Mouse (Mus musculus) common myeloid progenitor, adult 5-6 weeks (primary cell): ENCODE measurements around the gene Kmt2d. TPM values are rescaled to one million over a fixed set of nuclear protein-coding genes. Genes with fewer than 3 reads are reported as not detected.

Experiments used
- ATAC-seq: replicated peaks from 2 replicates; pipeline ENCODE4 v1.8.0; 2016; ENCODE audit warnings: low read depth, mild to moderate bottlenecking, moderate TSS enrichment, inconsistent platforms; ENCODE audit not compliant: poor library complexity, severe bottlenecking
- total RNA-seq: library from RNA; stranded (forward); fragments of 200-1000, 187-1606 nt; gene quantifications from 2 replicates; pipeline ENCODE4 v1.2.3, GENCODE M21; 2017

Gene Kmt2d
- total RNA-seq, 1 experiment from 2014 or later, result 52.2 TPM

DNA sequence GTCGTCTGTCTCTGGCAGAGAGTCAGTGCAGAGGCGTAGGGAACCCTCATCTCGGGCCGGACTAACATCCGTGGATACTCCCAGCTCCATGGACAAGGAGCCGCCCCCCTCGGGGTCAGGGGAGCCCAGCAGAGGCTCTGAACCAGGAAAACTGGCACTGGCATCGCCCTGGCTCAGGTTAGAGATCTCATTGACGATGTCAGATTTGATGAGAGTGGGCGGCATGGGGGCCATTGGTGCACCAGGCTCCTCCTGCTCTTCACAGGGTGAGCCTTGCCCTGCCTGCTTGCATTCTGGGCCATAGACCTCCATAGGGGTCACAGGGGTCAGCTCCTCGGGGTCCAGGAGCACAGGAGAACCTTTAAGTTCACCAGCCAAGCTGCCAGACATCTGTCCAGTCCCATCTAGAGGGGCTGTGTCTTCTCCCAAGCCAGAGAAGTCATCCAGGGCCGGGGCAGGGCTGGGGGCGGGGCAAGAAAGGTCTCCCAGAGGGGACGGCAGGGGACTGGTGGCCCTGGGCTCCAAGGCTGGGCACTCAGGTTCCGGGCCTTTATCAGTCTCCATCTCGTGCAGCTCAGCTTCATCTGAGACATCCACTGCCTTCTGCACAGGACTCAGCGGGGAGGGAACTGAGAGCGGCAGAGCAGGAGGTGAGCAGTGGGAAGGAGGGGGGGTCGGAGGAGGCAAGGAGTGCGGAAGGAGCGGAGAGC is 9.1 kb downstream of the Kmt2d start:
- no peak for ATAC-seq

DNA sequence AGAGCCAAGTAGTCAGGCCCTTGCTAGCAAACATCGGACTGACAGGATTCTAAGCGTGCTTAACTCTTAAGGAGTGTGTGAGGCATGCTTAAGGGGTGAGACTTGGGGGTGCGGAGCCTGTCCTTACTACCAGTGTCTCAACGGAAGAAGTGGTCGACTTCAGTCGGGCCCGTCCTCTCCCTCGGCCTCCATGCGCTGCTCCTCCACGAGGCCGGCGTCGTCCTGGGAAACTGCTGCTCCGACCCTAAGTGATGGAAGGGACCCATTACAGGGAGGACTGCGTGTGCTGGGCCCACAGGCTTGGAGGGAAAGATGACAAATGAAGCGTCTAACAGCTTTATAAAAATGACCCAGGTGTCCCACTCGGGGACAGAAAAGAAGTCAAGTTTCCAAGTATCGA is 10.1 kb downstream of the Kmt2d start:
- ATAC-seq, result no peak

DNA sequence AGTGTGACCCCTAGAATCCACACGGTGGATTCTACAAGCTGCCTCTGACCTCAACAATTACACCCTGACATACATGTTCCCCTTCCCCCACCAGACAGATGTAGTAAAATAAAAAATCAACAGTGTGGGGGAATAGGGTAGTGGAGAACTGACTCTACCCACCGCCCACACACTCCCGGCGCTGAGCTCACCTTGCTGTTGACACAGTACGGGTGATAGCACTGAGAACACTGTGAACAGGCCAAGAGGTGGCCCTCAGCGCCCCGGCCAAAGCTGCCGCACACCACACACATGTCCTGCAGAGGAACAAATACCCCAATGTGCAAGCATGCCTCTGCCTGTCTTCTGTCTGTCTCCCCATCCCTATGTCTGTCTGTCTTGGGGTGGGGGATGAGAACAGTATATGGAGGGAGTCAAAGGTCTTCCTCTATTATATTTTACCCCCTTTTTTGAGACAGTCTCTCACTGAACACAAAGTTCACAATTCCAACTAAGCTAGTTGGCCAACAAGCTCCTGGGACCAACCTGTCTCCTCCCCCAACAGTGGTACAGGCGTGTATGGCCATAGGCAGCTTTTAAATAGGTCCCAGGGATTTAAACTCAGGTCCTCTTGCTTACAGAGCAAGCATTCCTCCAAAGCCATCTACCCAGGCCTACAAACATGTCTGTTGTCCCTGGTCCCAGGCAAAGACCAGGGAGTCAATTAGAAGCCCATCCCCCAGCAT is 11.5 kb downstream of the Kmt2d start:
- no peak for ATAC-seq

DNA sequence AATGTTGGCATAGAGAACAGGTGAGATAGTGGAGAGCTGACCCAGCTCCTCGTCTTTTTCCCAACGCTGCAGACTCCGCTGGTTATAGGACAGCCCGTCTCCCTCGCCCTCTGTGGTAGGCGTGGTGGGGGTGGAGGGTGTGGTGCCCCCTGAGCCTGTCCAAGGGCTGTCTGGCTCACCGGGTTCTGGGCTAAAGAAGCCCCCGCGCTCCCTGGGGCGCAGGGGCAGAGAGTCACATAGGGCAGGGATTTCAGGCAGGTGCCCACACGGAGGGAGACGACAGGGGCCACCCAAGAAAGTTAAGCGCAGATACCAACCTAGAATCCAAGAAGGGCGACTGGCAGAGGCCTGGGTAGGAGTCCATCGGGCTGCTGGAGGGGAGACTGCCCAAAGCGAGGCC is 16.8 kb downstream of the Kmt2d start:
- no peak for ATAC-seq

DNA sequence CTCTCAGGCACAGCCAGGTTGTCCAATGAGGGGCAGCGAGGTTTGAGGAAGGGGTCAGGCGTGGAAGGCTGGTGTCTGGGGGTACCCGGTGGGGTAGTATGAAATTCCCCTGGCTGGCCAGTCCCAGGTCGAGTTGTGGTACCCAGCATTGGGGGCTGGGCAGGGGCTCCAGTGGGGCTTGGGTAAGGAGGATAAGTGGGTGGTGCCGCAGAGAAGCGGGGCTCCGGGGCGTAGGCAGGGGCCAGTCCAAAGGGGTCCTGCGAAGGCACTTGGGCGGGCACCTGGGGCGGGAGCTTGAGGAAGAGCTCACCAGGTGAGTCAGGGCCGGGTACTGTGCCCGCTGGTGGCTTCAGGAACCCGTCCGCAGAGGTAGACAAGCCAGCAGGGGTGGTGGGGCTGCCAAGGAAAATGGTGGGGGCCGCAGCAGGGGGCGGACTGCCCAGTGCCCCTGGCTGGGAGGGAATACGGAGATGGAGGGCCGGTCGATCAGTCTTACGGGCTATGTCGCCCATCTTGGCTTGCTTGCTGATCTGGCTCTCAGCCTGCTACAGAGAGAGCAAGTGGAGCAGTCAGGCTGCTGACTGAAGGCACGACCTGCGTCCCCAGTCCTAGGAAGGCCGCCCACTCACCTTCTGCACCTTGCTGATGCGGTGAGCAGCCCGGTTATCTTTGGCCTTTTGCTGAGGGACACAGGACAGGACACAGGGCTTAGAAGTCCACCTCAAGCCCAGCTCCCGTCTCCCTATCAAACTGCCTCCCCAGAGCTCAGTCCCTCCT is 17.7 kb downstream of the Kmt2d start:
- no peak for ATAC-seq

DNA sequence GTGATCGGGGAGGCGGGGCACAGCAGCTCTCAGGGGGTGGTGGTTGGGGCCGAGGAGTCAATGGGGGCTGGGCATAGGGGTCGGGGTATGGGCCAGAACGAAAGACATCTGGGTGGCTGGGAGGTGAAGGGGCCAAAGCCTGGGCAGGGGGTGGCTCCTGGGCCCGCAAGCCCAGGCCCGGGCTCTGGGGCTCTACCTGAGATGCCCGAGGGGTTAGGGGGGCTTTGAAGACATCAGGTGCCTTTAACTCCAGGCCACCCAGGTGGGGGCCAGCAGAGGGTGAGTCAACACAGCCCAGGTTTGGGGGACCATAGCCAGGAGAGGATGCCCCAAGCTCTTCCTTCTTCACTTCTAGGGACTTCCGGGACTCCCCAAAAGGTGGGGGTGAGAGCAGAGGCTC is 18.3 kb downstream of the Kmt2d start:
- no peak for ATAC-seq

DNA sequence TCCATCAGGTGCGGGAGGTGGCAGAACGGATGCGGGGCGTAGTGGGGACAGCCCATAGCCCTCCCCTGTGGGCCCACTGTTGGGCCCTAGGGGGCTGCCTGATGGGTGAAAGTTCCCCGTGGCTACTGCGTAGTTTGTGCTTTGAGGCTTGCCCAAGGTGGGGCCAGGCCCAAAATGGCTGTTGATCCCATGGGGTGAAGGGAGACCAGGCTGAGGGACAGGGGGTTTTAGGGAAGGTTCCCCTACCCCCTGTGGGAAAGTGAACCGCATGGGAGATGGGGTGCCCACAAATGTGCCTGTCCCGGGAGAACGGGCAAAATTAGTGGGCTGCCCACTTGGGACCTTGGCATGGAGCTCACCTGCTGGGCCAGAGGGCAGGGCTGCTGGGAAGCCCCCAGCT is 18.9 kb downstream of the Kmt2d start:
- ATAC-seq, result no peak

DNA sequence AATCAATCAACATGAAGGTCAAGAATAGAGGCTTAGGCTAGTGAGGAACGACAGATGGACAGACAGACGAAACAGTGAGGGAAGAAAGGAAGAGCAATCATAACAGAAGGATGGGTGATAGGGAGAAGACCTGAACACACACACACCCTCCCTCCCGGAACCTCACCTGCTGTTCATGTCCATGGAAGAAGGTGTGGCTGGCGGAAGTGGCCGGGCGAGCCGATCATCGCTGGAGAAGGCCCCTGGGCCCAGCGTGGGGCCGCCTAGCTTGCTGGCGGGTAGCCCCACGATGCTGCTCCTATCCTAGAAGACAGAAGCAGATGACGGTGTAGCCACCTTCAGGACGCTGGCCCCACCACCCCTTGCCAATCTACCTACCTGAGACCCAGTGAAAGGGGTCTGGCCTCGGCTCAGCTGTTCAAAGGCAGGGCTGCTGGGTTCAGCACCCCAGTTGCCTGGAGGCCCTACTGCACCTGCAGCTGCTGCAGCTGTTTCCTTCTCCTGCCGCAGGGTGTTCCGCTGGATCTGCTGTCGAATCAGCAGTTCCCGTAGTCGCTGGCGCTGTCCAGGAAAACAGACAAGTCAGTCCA is 19.7 kb downstream of the Kmt2d start:
- ATAC-seq, result no peak

DNA sequence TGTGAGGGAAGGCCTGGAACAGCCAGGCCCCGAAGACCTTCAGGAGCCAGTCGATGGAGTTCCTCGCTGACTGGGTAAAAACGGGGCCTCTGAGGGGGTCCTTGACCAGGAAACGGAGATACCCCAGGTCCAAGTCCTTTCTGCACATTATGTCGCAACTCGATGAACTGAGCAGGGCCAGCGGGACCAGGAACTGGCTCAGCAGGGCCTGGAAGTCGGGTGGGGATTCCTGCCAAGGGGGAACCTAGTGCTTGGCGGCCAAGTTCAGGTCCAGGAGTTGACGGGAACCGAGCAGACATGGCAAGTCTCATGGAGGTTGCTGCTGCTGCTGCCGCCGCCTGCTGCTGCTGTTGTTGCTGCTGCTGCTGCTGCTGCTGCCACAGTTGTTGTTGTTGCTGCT is 20.3 kb downstream of the Kmt2d start:
- ATAC-seq, result no peak

DNA sequence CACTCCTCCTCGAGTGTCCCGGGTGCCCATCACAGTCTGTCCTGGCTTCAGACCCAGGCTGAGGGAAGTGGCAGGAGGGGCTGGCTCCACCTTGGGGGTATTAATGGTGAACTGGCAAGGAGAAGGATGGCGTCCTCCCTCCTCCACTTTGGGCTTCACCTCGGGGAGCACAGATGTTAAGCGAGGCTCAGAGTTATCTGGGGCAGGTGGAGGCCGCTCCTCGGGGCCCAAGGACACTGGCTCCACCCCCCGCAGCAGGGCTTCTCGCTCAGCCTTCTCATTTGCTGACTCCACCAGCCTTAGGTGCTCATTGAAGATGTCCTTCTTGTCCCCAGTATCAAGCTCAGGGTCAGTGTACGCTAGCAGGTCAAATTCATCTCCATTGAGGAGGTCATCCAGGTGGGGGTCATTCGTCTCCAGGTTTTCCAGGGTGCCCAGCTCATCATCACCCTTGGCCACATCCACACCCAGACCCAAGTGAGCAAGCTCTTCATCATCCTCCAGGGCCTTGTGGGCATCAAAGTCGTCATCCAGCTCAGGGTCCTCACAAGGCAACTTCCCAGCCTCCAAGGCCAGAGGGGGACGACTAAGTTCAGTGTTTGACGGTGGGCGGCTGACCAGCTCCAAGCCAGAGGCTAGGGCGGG is 20.9 kb downstream of the Kmt2d start:
- ATAC-seq, result no peak

DNA sequence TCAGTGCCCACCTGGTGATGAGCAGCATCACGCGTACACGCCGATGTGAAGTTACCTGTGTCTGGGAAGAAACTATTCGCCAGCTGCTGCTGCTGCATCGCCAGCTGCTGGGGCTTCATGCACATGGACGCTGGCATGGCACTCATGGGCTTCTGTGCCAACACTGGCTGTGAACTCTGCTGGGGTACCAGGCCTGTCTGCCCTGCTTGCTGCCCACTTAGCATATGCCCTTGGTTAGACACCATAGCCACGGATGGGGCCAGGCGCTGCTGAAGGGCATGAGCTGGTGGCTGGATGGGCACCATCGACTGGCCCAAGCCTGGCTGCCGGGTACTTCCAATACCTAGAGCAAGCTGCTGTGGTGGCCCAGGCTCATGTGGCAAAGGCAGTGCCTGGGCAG is 21.8 kb downstream of the Kmt2d start:
- ATAC-seq, result no peak

DNA sequence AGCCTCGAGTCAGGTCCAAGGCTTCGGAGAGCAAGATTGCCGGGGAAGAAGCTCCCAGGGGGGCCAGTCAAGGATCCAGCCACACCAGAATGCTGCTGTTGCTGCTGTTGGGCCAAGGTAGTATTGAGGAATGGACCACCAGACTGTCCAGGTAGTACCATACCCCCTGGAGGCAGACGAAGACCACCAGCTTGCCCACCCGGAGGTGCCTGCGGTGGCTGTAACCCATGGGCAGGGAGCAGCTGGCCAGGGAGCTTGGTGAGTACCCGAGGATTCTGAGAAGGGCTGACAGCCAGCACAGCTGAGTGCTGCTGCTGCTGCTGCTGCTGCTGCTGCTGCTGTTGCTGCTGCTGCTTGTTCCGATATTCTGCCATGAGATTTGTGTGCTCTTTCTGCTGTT is 24.9 kb downstream of the Kmt2d start:
- no peak for ATAC-seq

DNA sequence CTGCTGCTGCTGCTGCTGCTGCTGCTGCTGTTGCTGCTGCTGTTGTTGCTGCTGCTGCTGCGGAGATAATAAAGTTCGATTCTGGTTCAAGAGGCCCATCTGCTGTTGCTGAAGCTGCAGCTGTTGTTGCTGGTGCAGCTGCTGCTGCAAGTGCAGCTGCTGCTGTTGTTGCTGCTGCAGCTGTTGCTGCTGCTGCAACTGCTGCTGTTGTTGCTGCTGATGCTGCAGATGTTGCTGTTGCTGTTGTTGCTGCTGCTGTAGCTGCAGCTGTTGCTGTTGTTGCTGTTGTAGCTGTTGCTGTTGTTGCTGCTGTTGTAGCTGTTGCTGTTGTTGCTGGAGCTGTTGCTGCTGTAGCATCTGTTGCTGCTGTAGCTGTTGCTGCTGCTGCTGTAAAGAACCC is 25.9 kb downstream of the Kmt2d start:
- no peak for ATAC-seq

DNA sequence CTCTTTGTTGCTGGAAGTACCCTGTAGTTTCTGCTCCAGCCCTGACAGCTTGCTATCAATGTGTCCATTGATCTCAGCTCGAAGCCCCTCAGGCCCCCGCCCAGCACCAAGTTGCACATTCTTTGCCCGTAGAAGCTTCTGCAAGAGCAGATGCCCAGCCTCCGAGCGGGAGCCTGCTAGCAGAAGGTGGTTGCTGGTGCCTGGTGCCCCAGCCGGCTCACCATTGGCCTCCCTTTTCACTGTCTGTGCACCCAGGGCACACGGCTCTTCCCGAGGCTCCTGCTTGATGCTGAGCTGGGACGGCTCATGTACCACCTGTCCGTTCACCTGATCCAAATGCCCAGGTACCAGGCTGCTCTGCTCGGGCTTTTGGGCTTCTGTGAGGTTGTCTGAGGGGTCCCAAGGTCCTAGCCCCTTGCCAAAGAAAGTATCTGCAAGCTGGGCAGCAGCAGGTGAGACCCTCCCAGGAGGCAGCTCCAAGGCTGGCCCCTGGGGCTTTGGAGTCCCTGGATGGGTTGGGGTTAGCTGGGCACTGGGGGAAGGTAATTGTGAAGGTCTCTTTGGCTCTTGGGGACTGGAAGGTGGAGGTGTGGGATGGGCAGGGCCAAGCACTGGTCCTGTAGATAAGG is 27.3 kb downstream of the Kmt2d start:
- ATAC-seq, result no peak

DNA sequence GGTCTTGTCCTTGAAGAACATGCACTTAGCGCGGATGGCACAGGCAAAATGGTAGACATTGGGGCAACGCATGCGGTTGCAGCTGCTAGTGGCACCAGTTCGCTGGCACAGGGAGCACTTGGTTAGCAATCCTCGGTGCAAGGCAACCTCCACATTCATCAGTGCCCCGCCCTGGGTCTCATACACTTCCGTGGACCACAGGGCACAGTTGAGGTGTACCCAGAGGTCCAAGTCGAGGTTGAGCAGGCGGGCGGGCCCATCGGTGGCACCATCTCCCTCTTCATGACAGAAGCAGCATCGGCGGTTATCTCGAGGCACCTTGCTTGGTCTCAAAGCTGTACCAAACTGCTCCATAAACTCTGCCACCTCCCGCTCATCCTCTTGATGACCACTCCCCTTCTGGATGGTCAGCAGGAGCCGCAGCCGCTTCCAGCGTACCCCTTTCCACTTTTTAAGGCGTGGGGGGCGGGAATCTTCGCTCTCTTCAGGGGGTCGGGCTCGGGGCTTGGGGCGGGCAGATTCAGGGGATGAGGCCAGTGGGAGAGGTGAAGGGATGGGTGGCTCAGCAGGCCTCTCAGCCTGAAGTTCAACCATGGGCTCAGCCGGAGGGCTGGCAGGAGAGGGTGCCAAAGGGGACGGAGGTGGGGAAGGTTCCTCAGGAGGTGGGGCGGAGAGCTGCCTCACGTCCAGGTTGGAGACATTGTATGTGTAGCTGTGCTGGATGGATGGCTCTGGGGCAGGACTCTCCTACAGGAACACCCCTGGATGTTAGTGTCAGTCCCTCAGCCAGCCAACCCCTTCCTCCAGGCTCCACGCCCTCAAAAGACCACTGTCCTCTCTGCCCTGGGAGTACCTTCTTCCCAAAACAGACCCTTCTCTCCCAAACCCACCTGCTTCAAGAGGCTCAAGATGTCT is 31.1 kb downstream of the Kmt2d start:
- ATAC-seq, result no peak

DNA sequence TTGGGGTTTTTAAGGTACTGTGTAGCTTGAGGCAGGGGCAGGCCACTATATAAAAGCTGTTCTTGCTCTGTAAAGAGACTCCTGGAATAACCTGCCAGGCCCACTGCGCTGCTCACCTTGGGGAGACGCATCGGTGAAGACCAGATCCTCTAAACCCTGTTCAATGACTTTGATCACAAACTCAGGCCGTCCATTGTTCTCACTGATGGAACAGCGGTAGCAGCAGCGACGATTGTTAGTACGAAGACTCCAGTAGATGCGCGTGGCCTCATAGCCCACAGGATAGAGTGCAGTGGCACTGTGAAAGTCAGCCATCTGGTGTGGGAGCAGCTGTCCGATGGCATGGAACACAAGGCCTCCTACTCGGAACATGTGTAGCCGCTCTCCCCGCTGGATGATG is 31.8 kb downstream of the Kmt2d start:
- no peak for ATAC-seq

DNA sequence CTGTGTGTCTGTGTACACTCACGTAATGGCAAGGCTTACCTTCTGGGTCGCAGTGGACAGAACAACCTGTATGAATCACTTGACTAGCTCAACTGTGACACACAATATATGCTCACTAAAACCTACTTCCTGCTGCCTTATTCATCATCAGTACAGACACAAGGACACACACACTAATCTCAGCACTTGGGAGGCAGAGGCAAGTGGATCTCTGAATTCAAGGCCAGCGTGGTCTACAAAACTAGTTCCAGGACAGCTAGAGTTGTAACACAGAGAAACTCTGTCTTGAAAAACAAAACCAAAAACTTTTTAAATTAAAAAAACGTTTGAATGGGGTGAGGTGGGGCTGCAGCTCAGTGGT is 33.3 kb downstream of the Kmt2d start:
- ATAC-seq, result no peak

DNA sequence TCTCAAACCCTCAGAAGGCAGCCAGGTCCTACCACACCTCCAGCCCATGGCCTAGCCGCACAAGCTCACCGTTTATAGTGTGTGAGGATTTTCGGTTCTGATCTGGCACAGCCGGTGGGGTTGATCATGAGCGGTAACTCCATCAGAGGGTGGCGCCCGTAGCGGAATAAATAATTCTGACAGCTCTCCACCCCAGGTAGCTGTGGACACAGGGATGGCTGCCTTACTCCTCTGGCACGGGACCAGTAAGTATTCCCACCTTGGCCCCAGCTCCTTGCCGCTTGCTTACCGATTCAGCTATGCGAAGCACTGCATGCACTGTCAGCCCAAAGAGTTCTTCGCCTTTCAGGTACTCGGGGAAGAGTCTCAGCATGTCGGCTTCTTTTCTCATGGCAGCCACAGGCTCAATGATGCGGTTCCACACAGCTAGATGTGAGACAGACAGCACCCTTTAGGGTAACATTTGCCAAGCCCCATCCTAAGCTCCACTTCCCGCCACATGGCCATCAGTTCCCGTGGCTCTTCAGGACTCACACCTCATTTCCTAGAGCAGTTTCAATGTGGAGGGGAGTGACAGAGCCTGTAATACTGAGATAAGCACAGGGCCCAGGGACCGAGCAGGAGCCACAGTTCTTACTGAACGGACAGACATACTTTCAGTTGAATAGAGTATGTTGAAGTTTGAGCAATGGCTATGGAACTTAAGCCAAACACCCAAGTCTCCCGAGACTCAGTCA is 33.8 kb downstream of the Kmt2d start:
- ATAC-seq, result no peak
